Mouse (Mus musculus) forebrain, embryonic 12.5 days (tissue): ENCODE results near the gene Cnr1. TPM values are rescaled to one million over a fixed set of nuclear protein-coding genes. Genes with fewer than 3 reads are reported as not detected.

Experiments
- ATAC-seq: fragments of 200-750 bp; cut with Nextera tagmentation; 2 replicates; pipeline ENCODE4 v1.8.0; 2017; ENCODE audit warnings: moderate TSS enrichment; ENCODE audit not compliant: low FRiP score
- H3K27ac ChIP-seq: fragments of 300-500 bp; sonication (generic); 2 replicates; pipeline ENCODE4 v1.5.1; 2016; ENCODE audit warnings: mild to moderate bottlenecking
- H3K27me3 ChIP-seq: fragments of 300-500 bp; sonication (generic); 2 replicates; pipeline ENCODE4 v1.6.1; 2016; ENCODE audit warnings: mild to moderate bottlenecking
- H3K36me3 ChIP-seq: fragments of 300-500 bp; sonication (generic); replicated peaks from 2 replicates; pipeline ENCODE4 v1.6.1; 2016; ENCODE audit warnings: mild to moderate bottlenecking
- H3K4me1 ChIP-seq: fragments of 300-500 bp; sonication (generic); 2 replicates; pipeline ENCODE4 v1.6.1; 2016
- H3K4me2 ChIP-seq: fragments of 300-500 bp; sonication (generic); 2 replicates; pipeline ENCODE4 v1.6.1; 2016; ENCODE audit warnings: mild to moderate bottlenecking, moderate library complexity
- H3K4me3 ChIP-seq: fragments of 300-500 bp; sonication (generic); replicated peaks from 2 replicates; pipeline ENCODE4 v1.5.1; 2016; ENCODE audit warnings: mild to moderate bottlenecking
- H3K9ac ChIP-seq: fragments of 300-500 bp; sonication (generic); 2 replicates; pipeline ENCODE4 v1.6.1; 2016; ENCODE audit warnings: mild to moderate bottlenecking
- H3K9me3 ChIP-seq: fragments of 300-500 bp; sonication (generic); 2 replicates; pipeline ENCODE4 v1.6.1; 2016
- WGBS: fragments of 180-500 bp; shearing (Covaris S2); methylation state at CpG from one replicate; pipeline ENCODE4 v1.1.7; 2016; 5-methylcytosine and 5-hydroxymethylcytosine counted together
- polyA plus RNA-seq: library from polyadenylated mRNA; unstranded; fragments of >200 nt; fragmentation: Nextera tagmentation; extraction: Ambion mirVana; gene quantifications from 2 replicates; pipeline ENCODE4 v1.2.1, GENCODE M21; 2016

Cnr1 gene
- polyA plus RNA-seq, 1 experiment from 2014 or later: 34.9 TPM

DNA sequence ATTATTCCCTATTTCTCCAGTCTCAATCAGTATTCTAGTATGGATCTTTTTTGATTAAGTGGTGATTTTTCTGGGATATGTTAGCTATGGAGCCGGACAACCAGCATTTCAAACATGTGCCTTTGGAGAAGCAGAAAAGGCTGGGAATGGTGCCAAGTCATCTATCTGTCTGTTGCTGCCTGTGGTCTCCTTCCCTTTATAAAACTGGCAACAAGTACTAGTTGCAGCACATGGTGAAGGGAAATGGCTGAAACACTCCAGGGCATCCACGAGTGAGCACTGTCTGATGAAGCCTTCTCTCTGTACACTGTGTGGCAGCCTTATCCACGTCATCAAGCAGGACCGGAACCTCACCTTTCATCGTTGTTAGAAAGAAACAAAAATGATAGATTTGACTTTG lies 8.7 kb upstream of the Cnr1 start:
- peaks cover 5% of the 10 kb centered on the region; the same call in 1 of the 2 replicates for H3K27me3 ChIP-seq
- no peak for ATAC-seq
- WGBS: 87% methylated on average over 5 of the region's 5 CpGs
- no peak overlapping the region for H3K27ac ChIP-seq
- H3K4me3 ChIP-seq: no peak overlapping the region
- no peak overlapping the region for H3K9ac ChIP-seq
- no peak overlapping the region for H3K4me2 ChIP-seq
- peaks cover 4% of the 10 kb centered on the region; the same call in 1 of the 2 replicates for H3K4me1 ChIP-seq
- H3K36me3 ChIP-seq: no peaks in the 10 kb centered on the region
- H3K9me3 ChIP-seq: no peaks in the 10 kb centered on the region

DNA sequence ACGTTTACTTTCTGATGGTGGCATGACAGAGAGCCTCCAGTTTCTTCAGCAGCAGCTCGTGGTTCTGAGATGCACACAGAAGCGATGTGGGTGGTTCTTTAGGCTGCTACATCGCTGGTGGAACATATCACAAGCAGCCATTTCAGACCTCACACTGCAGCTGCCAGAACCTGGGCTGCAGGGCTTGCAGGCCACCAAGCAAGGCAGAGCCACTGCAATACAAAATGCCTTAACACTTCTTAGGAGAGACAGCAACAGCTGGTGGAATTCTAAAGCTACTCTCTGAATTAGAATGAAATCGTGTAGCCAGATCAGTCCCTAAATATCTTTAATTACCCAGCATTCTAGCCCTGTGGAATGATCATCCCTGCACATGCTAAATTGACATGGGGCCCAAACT lies 3.6 kb upstream of the Cnr1 start:
- Histone ChIP-seq H3K4me2 (no peak overlapping the region), H3K4me1 (peaks cover 20% of the 10 kb centered on the region), H3K9ac (no peak overlapping the region), H3K36me3 (no peaks in the 10 kb centered on the region), H3K27ac (no peak overlapping the region), H3K4me3 (no peak overlapping the region), H3K9me3 (no peaks in the 10 kb centered on the region), H3K27me3 (peaks cover 35% of the 10 kb centered on the region)
- ATAC-seq: no peak
- WGBS: 38% methylated on average over 5 of the region's 5 CpGs

- Histone ChIP-seq H3K4me3 (peak overlapping the region; percentile 62), H3K27me3 (peaks cover 45% of the 10 kb centered on the region), H3K9me3 (no peaks in the 10 kb centered on the region), H3K4me2 (peak overlapping the region; percentile 89), H3K9ac (peak overlapping the region; percentile 78), H3K36me3 (no peaks in the 10 kb centered on the region), H3K4me1 (peaks cover 20% of the 10 kb centered on the region), H3K27ac (peak overlapping the region; percentile 90)
- WGBS: under 1% methylated on average over 19 of the region's 19 CpGs
- no peak; the same call in 1 of the 2 replicates for ATAC-seq
Observed at GRCm38 (mm10) chr4:33923151-33923760, 1.1 kb upstream of the Cnr1 start.

GRCm38 (mm10) chr4:33923761-33924233 lies 596 bp upstream of the Cnr1 start:
- Histone ChIP-seq H3K27me3 (peaks cover 45% of the 10 kb centered on the region), H3K4me1 (peaks cover 20% of the 10 kb centered on the region), H3K4me3 (peak overlapping the region; percentile 62), H3K27ac (peak overlapping the region; percentile 90), H3K36me3 (no peaks in the 10 kb centered on the region), H3K4me2 (peak overlapping the region; percentile 89), H3K9ac (peak overlapping the region; percentile 78), H3K9me3 (no peaks in the 10 kb centered on the region)
- ATAC-seq: peak; percentile 72
- WGBS: under 1% methylated on average over 40 of the region's 55 CpGs

GRCm38 (mm10) chr4:33924889-33925245 lies 474 bp downstream of the Cnr1 start:
- Histone ChIP-seq H3K27ac (peak overlapping the region; percentile 90), H3K4me1 (peaks cover 20% of the 10 kb centered on the region), H3K4me3 (peak overlapping the region; percentile 62), H3K27me3 (peaks cover 45% of the 10 kb centered on the region), H3K36me3 (no peaks in the 10 kb centered on the region), H3K9ac (peak overlapping the region; percentile 78), H3K4me2 (peak overlapping the region; percentile 89), H3K9me3 (no peaks in the 10 kb centered on the region)
- WGBS: under 1% methylated on average over 14 of the region's 24 CpGs
- ATAC-seq: no peak; the same call in 1 of the 2 replicates

GRCm38 (mm10) chr4:33925489-33925888 lies 1.1 kb downstream of the Cnr1 start:
- Histone ChIP-seq H3K9me3 (no peaks in the 10 kb centered on the region), H3K4me3 (peak overlapping the region; percentile 62), H3K27ac (no peak overlapping the region), H3K4me2 (peak overlapping the region; percentile 89), H3K9ac (peak overlapping the region; percentile 78; the same call in 1 of the 2 replicates), H3K27me3 (peaks cover 41% of the 10 kb centered on the region), H3K4me1 (peaks cover 20% of the 10 kb centered on the region), H3K36me3 (no peaks in the 10 kb centered on the region)
- ATAC-seq: no peak
- WGBS: 55% methylated on average over 4 of the region's 4 CpGs

GRCm38 (mm10) chr4:33926010-33926409 lies 1.6 kb downstream of the Cnr1 start:
- H3K36me3 ChIP-seq: no peaks in the 10 kb centered on the region
- peak overlapping the region; percentile 32 for H3K4me2 ChIP-seq
- peaks cover 37% of the 10 kb centered on the region for H3K27me3 ChIP-seq
- no peak for ATAC-seq
- peaks cover 20% of the 10 kb centered on the region for H3K4me1 ChIP-seq
- H3K9me3 ChIP-seq: no peaks in the 10 kb centered on the region
- H3K9ac ChIP-seq: no peak overlapping the region
- H3K4me3 ChIP-seq: peak overlapping the region; percentile 25
- 39% methylated on average over 6 of the region's 6 CpGs for WGBS
- H3K27ac ChIP-seq: no peak overlapping the region

DNA sequence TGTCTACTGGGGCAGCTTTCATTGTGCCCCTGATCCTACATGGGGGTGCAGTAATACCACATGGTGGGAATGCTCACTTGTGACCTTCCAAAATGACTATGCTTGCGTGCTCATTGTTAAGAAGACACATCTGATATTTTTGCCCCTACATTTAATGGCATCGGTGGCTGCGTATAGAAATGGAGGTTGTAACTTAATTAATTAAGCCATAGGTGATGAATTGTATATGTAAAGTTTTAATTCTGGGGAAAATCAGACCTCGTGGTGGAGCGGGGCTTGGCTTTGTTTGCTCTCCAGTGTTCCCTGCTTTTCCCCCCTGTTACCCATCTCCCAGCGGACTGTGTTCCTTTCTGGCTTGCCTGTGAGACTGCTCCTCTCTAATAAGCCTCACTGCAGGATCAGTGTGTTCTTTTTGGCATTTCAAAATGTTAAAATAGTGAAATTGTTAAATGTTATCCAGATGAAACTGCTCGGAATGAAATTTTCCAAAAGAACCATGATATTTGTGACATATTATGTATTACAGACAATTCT lies 2.4 kb downstream of the Cnr1 start:
- 75% methylated on average over 7 of the region's 7 CpGs for WGBS
- Histone ChIP-seq H3K27me3 (peaks cover 34% of the 10 kb centered on the region), H3K27ac (no peak overlapping the region), H3K4me2 (peak overlapping the region; percentile 32), H3K36me3 (no peaks in the 10 kb centered on the region), H3K9me3 (no peaks in the 10 kb centered on the region), H3K4me1 (peaks cover 20% of the 10 kb centered on the region), H3K9ac (0 out of 2 replicates have a peak overlapping the region, but pooled peaks have one; percentile 7), H3K4me3 (peak overlapping the region; percentile 25)
- ATAC-seq: no peak

DNA sequence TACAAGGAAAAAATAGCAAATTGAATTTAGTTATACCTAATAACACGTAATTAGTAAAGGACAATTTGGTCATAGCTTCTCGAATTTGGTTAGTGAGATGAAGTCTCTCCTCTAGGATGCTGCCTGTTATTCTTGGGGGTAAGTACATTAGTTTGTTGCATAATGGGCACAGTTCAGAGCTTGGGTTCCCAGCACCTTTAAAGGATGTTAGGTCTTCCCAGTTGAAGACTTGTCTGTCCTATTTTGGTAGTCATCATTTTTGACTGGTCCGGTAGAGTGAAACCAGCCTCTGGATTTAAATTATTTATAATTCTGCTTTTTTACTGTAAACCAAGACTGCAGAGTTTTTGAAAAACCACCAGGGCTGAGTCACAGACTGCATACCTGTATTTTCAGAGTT lies 3.3 kb downstream of the Cnr1 start:
- no peak overlapping the region for H3K27ac ChIP-seq
- H3K9ac ChIP-seq: no peak overlapping the region
- no peaks in the 10 kb centered on the region for H3K9me3 ChIP-seq
- H3K4me3 ChIP-seq: no peak overlapping the region
- peaks cover 29% of the 10 kb centered on the region for H3K27me3 ChIP-seq
- no peak for ATAC-seq
- H3K4me2 ChIP-seq: no peak overlapping the region
- H3K4me1 ChIP-seq: peaks cover 20% of the 10 kb centered on the region
- 92% methylated on average over 3 of the region's 3 CpGs for WGBS
- no peaks in the 10 kb centered on the region for H3K36me3 ChIP-seq

- no peak overlapping the region for H3K4me2 ChIP-seq
- H3K27ac ChIP-seq: no peak overlapping the region
- H3K36me3 ChIP-seq: no peaks in the 10 kb centered on the region
- WGBS: 51% methylated on average over 1 of the region's 1 CpGs
- H3K9me3 ChIP-seq: no peaks in the 10 kb centered on the region
- H3K9ac ChIP-seq: no peak overlapping the region
- no peak overlapping the region for H3K4me3 ChIP-seq
- peaks cover 21% of the 10 kb centered on the region for H3K27me3 ChIP-seq
- peaks cover 13% of the 10 kb centered on the region for H3K4me1 ChIP-seq
- ATAC-seq: no peak
Observed at GRCm38 (mm10) chr4:33928450-33928849, 4.1 kb downstream of the Cnr1 start.

DNA sequence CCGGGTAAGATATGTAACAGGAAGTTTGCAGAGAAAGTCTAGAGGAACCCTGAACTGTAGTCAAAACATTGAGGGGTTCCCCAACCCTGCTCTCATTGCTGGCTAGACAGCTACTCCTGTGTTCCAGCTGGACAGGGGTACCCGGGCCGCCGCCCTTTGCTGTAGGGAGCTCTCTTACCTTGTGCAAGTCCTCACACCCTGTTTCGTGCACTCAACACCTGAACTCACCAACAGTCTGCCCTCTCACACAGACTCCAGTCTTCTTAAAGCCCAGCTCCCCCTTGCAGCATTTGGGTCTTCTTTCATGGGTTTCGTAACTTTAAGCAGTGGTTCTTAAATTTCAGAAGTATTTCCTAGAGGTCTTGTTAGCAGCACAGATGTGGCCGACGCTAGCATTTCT lies 7.0 kb downstream of the Cnr1 start:
- H3K4me2 ChIP-seq: no peak overlapping the region
- no peaks in the 10 kb centered on the region; the same call in 1 of the 2 replicates for H3K4me1 ChIP-seq
- H3K9me3 ChIP-seq: no peaks in the 10 kb centered on the region
- H3K36me3 ChIP-seq: no peaks in the 10 kb centered on the region
- H3K9ac ChIP-seq: no peak overlapping the region
- WGBS: 93% methylated on average over 8 of the region's 8 CpGs
- ATAC-seq: no peak
- peaks cover 9% of the 10 kb centered on the region; the same call in 1 of the 2 replicates for H3K27me3 ChIP-seq
- no peak overlapping the region for H3K27ac ChIP-seq
- no peak overlapping the region for H3K4me3 ChIP-seq

DNA sequence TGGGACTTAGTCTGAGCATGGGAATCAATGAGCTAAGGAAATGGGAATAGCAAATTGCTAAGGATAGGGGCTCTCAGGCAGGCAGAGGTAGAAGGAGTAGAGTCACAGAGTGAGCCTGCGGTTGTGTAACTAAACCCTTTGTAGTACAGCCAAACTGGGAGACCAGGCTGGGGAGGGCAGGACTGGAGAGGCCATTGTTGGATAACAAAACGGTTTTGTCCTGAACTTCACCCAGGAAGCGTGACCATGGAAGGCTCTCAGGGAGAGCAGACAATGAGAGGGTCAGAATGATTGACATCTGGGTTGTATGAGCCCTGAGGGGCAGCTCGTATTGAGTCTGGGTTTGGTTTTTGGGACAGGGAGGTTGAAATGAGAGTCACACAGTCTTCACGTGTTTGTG lies 17.2 kb downstream of the Cnr1 start:
- Histone ChIP-seq H3K36me3 (peaks cover 13% of the 10 kb centered on the region), H3K4me3 (no peak overlapping the region), H3K27me3 (no peaks in the 10 kb centered on the region), H3K4me2 (no peak overlapping the region), H3K9me3 (no peaks in the 10 kb centered on the region), H3K4me1 (peaks cover 8% of the 10 kb centered on the region), H3K9ac (no peak overlapping the region), H3K27ac (no peak overlapping the region)
- no peak for ATAC-seq
- WGBS: 7% methylated on average over 5 of the region's 5 CpGs

GRCm38 (mm10) chr4:33943936-33944335 lies 19.5 kb downstream of the Cnr1 start:
- Histone ChIP-seq H3K4me2 (no peak overlapping the region), H3K9ac (no peak overlapping the region), H3K27ac (no peak overlapping the region), H3K9me3 (no peaks in the 10 kb centered on the region), H3K27me3 (no peaks in the 10 kb centered on the region), H3K4me1 (peaks cover 8% of the 10 kb centered on the region), H3K36me3 (peaks cover 13% of the 10 kb centered on the region), H3K4me3 (no peak overlapping the region)
- ATAC-seq: no peak
- WGBS: 93% methylated on average over 13 of the region's 13 CpGs
